Mouse (Mus musculus) subcutaneous adipose tissue, adult 2 months (tissue): ENCODE results near the gene Pafah2. TPM values are rescaled to one million over a fixed set of nuclear protein-coding genes. Genes with fewer than 3 reads are reported as not detected.

Source experiments
- polyA plus RNA-seq: library from polyadenylated mRNA; depleted of rRNA; stranded (reverse); fragments of >200 nt; gene quantifications from 2 replicates; pipeline ENCODE4 v1.2.3, GENCODE M21; 2012; ENCODE audit warnings: low replicate concordance; rRNA removed

The Pafah2 gene
- 25.4 and 27.1 TPM in 2 replicates for polyA plus RNA-seq

DNA sequence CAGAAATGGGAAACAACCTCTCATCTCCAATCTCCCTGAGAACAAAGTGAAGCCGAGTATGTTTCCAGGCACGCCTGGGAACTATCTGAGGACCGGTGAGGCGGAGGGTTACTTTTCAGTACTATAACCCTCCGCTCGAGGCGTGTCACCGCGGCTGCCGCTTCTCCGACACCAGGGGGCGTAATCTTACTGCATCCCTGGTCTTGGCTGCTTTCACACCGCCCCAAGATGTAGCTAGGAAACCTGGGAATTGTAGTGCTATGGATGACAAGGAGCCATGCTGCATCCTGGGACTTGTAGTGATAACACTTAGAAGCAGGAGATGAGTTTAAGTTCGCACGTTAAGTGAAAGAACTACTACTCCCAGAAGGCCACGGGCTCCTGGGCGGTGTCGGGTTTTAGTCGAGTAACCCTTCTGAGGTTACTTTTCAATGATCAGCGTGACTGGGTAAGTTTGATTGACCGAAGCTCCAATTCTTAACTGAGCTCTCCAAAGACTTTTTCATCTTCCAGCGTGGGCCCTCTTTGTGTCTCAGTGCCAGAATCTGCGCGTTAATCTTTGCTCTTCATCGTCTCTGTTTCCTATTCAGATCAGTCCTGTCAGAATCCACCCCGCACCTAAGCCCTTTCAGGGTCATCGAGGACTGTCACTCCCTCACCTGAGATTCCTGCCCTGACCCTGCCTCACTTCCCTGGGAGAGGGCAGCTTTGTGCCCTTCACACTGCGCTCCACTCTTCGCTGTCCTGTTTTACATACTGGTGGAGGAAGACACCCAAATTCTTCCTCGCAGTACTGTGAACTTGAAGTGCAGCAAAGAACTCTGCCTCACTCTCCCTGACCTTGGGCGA, at the start of gene Pafah2:
TSS of gene Pafah2 (plus strand) at position 344 of the 849 bp plus-strand sequence.

GRCm38 (mm10) chr4:134383750-134384149, 12.4 kb upstream of the Pafah2 start, which contains the start of gene Extl1:
Gene Extl1, minus strand, starts transcription at chr4:134383850.

GRCm38 (mm10) chr4:134468215-134468575, 72.1 kb downstream of the Pafah2 start, which contains the start of gene Stmn1:
Gene Stmn1, plus strand, starts transcription at chr4:134468320.

Other genes with a start within 250 kb of the Pafah2 start
- 11.8 and 22.8 TPM in 2 replicates for gene Cep85, start 209.2 kb upstream of the Pafah2 start, polyA plus RNA-seq
- gene Gm7534, start 193.3 kb upstream of the Pafah2 start, polyA plus RNA-seq = not detected in 2 replicates
- gene Catsper4, start 168.9 kb upstream of the Pafah2 start, polyA plus RNA-seq = 1.5 TPM in 1 of 2 replicates, not detected in the other
- gene Cnksr1, start 157.9 kb upstream of the Pafah2 start, polyA plus RNA-seq = 0.36 and 8.3 TPM in 2 replicates
- gene E130218I03Rik, start 152.7 kb upstream of the Pafah2 start, polyA plus RNA-seq = 0.06 TPM in 1 of 2 replicates, not detected in the other
- gene Zfp593, start 150.7 kb upstream of the Pafah2 start, polyA plus RNA-seq = 6.6 and 14.5 TPM in 2 replicates
- not detected in 2 replicates for gene Gm30191, start 149.4 kb upstream of the Pafah2 start, polyA plus RNA-seq
- gene Grrp1, start 142.2 kb upstream of the Pafah2 start, polyA plus RNA-seq = 29.8 and 36.0 TPM in 2 replicates
- 4.9 and 8.5 TPM in 2 replicates for gene Pdik1l, start 108.4 kb upstream of the Pafah2 start, polyA plus RNA-seq
- gene Trim63, start 81.2 kb upstream of the Pafah2 start, polyA plus RNA-seq = 0.60 TPM in 1 of 2 replicates, not detected in the other
- 0.11 and 0.46 TPM in 2 replicates for gene Slc30a2, start 53.1 kb upstream of the Pafah2 start, polyA plus RNA-seq
- gene Extl1, start 12.5 kb upstream of the Pafah2 start, polyA plus RNA-seq = 0.20 and 0.82 TPM in 2 replicates
- gene Stmn1, start 72.0 kb downstream of the Pafah2 start, polyA plus RNA-seq = 4.7 and 11.7 TPM in 2 replicates
- gene Paqr7, start 100.4 kb downstream of the Pafah2 start, polyA plus RNA-seq = 21.2 and 66.3 TPM in 2 replicates
- 0.23 and 0.71 TPM in 2 replicates for gene Aunip, start 114.7 kb downstream of the Pafah2 start, polyA plus RNA-seq
- 155 and 174 TPM in 2 replicates for gene Mtfr1l, start 139.1 kb downstream of the Pafah2 start, polyA plus RNA-seq
- gene Selenon, start 155.8 kb downstream of the Pafah2 start, polyA plus RNA-seq = 35.7 and 65.0 TPM in 2 replicates